Mouse (Mus musculus) olfactory bulb, adult 2 months (tissue): ENCODE results near the gene Tenm2. TPM values are rescaled to one million over a fixed set of nuclear protein-coding genes. Genes with fewer than 3 reads are reported as not detected.

Experiments
- H3K27ac ChIP-seq: fragments of 200-500 bp; 2 replicates; pipeline ENCODE4 v1.5.1; 2012; ENCODE audit warnings: low read depth, low read length; ENCODE audit not compliant: insufficient read depth
- H3K4me1 ChIP-seq: fragments of 200-500 bp; 2 replicates; pipeline ENCODE4 v1.6.1; 2012; ENCODE audit warnings: low read length; ENCODE audit not compliant: control insufficient read depth, insufficient read depth
- H3K4me3 ChIP-seq: fragments of 200-500 bp; 2 replicates; pipeline ENCODE4 v1.5.1; 2012; ENCODE audit warnings: mild to moderate bottlenecking, low read depth, low read length, moderate library complexity; ENCODE audit not compliant: insufficient read depth
- CTCF ChIP-seq: fragments of 200-500 bp; IDR thresholded peaks from 2 replicates; pipeline ENCODE4 v1.5.1; 2012; ENCODE audit warnings: low read depth, mild to moderate bottlenecking, low read length, moderate library complexity; ENCODE audit not compliant: insufficient read depth
- POLR2A ChIP-seq: fragments of 200-500 bp; IDR thresholded peaks from 2 replicates; pipeline ENCODE4 v1.6.1; 2012; ENCODE audit warnings: mild to moderate bottlenecking, low read depth, low read length, moderate library complexity; ENCODE audit not compliant: insufficient read depth
- WGBS: fragments of 180-500 bp; shearing (Covaris S2); methylation state at CpG from one replicate; pipeline ENCODE4 v1.1.7; 2018; 5-methylcytosine and 5-hydroxymethylcytosine counted together
- polyA plus RNA-seq: library from polyadenylated mRNA; stranded (reverse); fragments of >200 nt; gene quantifications from 2 replicates; pipeline ENCODE4 v1.2.4, GENCODE M21; 2012; ENCODE audit warnings: low replicate concordance; ENCODE audit not compliant: missing spikeins, insufficient read depth, insufficient read length

The Tenm2 gene
- polyA plus RNA-seq, 1 experiment = not detected

DNA sequence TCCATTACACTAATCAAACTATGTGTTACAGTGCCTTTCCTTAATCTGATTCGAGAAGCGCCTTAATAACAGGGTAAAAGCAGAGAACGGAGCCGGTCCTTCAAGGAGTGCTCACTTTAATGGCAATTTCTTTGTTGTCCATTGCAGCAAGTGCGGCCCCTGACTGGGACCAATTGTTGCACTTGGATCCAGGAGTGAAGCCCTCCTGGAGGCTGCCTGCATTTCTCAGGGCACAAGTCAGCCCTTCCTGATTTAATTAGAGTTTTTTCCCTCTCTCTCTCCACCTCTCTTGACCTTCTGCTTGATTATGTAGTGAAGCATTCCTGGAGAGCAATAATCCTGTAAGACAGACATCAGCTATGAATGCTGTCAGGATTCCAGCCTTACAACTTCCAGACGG is 794.0 kb downstream of the Tenm2 start:
- Histone ChIP-seq H3K4me1 (no peaks in the 10 kb centered on the region), H3K27ac (no peak overlapping the region), H3K4me3 (no peak overlapping the region)
- 70% methylated on average over 6 of the region's 6 CpGs for WGBS
- TF ChIP-seq CTCF (no peak), POLR2A (no peak)

GRCm38 (mm10) chr11:36436251-36436650 is 799.5 kb downstream of the Tenm2 start:
- TF ChIP-seq CTCF = no peak
- TF ChIP-seq POLR2A = no peak
- WGBS = 60% methylated on average over 8 of the region's 8 CpGs
- H3K4me3 ChIP-seq = no peak overlapping the region
- no peak overlapping the region for H3K27ac ChIP-seq
- H3K4me1 ChIP-seq = peaks cover 4% of the 10 kb centered on the region

GRCm38 (mm10) chr11:36428947-36429346 is 806.8 kb downstream of the Tenm2 start:
- TF ChIP-seq CTCF (no peak), POLR2A (no peak)
- Histone ChIP-seq H3K27ac (no peak overlapping the region), H3K4me1 (peaks cover 4% of the 10 kb centered on the region), H3K4me3 (no peak overlapping the region)
- 52% methylated on average over 5 of the region's 5 CpGs for WGBS

DNA sequence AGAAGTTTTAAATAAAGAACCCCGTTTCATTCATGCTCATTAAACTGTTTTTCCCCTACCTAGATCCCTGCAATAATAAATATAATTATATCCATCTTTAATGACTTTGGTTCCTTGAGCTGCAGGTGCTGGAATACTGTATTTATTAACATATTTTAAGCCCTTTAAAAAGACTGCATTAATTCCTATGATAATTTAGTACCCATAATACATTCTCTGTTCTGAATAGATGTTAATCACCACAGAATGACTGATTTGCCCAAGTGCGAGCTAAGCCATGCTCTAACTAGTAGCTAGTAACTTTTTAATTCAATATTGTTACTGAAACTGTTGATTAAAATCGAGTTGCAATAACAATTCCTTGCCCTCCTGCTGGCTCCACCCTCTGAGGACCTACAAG is 810.8 kb downstream of the Tenm2 start:
- no peak overlapping the region for H3K4me3 ChIP-seq
- WGBS = 68% methylated on average over 3 of the region's 3 CpGs
- TF ChIP-seq CTCF (no peak), POLR2A (no peak)
- H3K4me1 ChIP-seq = no peaks in the 10 kb centered on the region; the same call in 1 of the 2 replicates
- no peak overlapping the region for H3K27ac ChIP-seq

GRCm38 (mm10) chr11:36420047-36420446 is 815.7 kb downstream of the Tenm2 start:
- WGBS = 91% methylated on average over 7 of the region's 7 CpGs
- H3K27ac ChIP-seq = no peak overlapping the region
- H3K4me1 ChIP-seq = no peaks in the 10 kb centered on the region
- no peak overlapping the region for H3K4me3 ChIP-seq
- TF ChIP-seq POLR2A (no peak), CTCF (no peak)

GRCm38 (mm10) chr11:36415244-36415643 is 820.5 kb downstream of the Tenm2 start:
- Histone ChIP-seq H3K4me1 (peaks cover 2% of the 10 kb centered on the region; the same call in 1 of the 2 replicates), H3K27ac (no peak overlapping the region), H3K4me3 (no peak overlapping the region)
- 93% methylated on average over 7 of the region's 7 CpGs for WGBS
- TF ChIP-seq POLR2A (no peak), CTCF (no peak)

DNA sequence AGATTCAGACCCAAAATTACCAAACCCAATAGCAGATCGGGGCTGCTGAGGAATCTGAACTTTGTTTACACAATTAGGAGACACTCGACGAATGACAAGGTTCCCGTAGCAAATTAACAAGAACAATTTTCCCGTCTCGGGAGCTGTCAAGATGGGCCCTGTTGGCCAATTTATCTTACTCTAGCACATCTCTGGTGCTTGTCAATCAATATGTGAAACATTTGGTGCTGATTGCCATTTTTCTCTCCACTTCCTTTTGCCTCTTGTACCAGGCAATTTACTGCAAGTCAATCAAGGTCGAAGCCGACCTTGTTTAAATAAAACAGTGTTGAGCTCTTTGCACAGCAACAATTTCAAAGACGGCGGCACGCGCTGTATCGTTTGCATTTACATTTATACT is 824.9 kb downstream of the Tenm2 start:
- Histone ChIP-seq H3K4me3 (no peak overlapping the region), H3K27ac (no peak overlapping the region), H3K4me1 (peaks cover 4% of the 10 kb centered on the region; the same call in 1 of the 2 replicates)
- TF ChIP-seq POLR2A (no peak), CTCF (no peak)
- 62% methylated on average over 13 of the region's 13 CpGs for WGBS

- TF ChIP-seq POLR2A = no peak
- TF ChIP-seq CTCF = no peak
- Histone ChIP-seq H3K4me3 (no peak overlapping the region), H3K4me1 (peaks cover 4% of the 10 kb centered on the region), H3K27ac (no peak overlapping the region)
- 31% methylated on average over 12 of the region's 12 CpGs for WGBS
Observed at GRCm38 (mm10) chr11:36395803-36396710, 839.7 kb downstream of the Tenm2 start.

DNA sequence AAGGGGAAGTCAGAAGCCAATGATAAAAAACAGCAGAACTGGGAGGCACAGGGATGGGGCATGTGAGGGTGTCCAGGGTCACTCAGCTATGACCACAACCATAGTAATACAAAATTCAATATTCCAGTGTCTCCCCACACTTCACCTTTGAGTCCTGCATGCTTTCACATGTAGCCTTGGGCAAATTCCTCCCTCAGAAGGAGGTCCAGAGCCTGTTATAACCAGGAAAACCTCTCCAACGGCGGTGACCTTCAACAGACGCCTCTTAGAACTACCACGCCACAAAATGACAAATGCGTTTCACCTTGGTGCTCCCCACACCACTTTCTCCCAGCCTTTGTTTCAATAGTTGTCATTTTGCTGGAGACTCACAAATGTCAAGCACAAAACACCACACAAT is 851.1 kb downstream of the Tenm2 start:
- H3K4me1 ChIP-seq = no peaks in the 10 kb centered on the region
- 92% methylated on average over 5 of the region's 5 CpGs for WGBS
- no peak for TF ChIP-seq CTCF
- TF ChIP-seq POLR2A = no peak
- no peak overlapping the region for H3K27ac ChIP-seq
- no peak overlapping the region for H3K4me3 ChIP-seq
